Mouse (Mus musculus): ENCODE results near the gene Med7. TPM values are rescaled to one million over a fixed set of nuclear protein-coding genes. Genes with fewer than 3 reads are reported as not detected.
"Not testable (repeated sequence)": the region's sequence is repeated elsewhere in the genome, so short reads cannot be mapped to it uniquely, and the experiment has no call there.

Med7 gene
- polyA plus RNA-seq, 1 experiment from 2014 or later, result 78.5 TPM

DNA sequence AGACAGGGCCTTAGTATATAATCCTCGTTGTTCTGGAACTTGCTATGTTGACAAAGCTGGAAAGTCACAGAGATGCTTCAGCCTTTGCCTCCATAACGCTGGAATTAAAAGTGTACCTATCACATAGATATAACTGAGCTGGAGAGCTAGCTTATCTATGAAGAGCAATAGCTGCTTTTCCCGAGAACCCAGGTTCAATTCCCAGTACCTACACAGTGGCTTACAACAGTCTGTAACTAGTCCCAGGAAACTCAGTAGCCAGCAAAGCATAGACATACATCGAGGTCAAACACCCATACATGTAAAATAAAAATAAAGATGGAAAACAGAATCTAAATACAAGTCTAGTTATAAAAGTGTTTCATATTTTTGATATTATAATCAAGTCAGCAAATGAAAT is 38.3 kb upstream of the Med7 start:
- Histone ChIP-seq H3K4me2 (replicated peaks) (no peak overlapping the region), H3K36me3 (no peaks in the 10 kb centered on the region), H3K27me3 (no peaks in the 10 kb centered on the region), H3K9ac (replicated peaks) (no peak overlapping the region), H3K9me3 (no peaks in the 10 kb centered on the region), H3K27ac (replicated peaks) (no peak overlapping the region), H3K4me1 (no peaks in the 10 kb centered on the region), H3K4me3 (no peak overlapping the region)
- no peak for ATAC-seq (replicated peaks)
- 85% methylated on average over 4 of the region's 4 CpGs for WGBS

GRCm38 (mm10) chr11:46398933-46399383 is 37.8 kb upstream of the Med7 start:
- Histone ChIP-seq H3K4me3 (no peak overlapping the region), H3K27ac (replicated peaks) (no peak overlapping the region), H3K36me3 (no peaks in the 10 kb centered on the region), H3K4me2 (replicated peaks) (no peak overlapping the region), H3K9me3 (no peaks in the 10 kb centered on the region), H3K27me3 (no peaks in the 10 kb centered on the region), H3K9ac (replicated peaks) (no peak overlapping the region), H3K4me1 (no peaks in the 10 kb centered on the region)
- 69% methylated on average over 5 of the region's 5 CpGs for WGBS
- no peak for ATAC-seq (replicated peaks)

GRCm38 (mm10) chr11:46401555-46401954 is 35.2 kb upstream of the Med7 start:
- WGBS, result 85% methylated on average over 12 of the region's 12 CpGs
- Histone ChIP-seq H3K4me3 (no peak overlapping the region), H3K27me3 (no peaks in the 10 kb centered on the region), H3K9me3 (no peaks in the 10 kb centered on the region), H3K4me1 (no peaks in the 10 kb centered on the region), H3K4me2 (replicated peaks) (no peak overlapping the region), H3K27ac (replicated peaks) (no peak overlapping the region), H3K9ac (replicated peaks) (no peak overlapping the region), H3K36me3 (no peaks in the 10 kb centered on the region)
- no peak for ATAC-seq (replicated peaks)

DNA sequence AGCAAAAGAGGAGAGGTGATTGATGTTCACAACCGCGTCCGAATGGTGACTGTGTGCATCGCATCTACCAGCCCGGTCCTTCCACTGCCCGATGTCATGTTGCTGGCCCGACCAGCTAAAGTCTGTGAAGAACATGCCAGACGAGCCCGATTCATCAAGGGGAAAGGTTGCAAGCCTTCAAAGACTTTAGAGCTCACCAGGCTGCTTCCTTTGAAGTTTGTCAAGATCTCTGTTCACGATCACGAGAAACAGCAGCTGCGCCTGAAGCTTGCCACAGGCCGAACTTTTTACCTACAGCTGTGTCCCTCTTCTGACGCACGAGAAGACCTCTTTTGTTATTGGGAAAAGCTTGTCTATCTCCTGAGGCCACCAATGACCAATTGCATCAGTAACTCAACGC is 31.7 kb upstream of the Med7 start:
- H3K9ac ChIP-seq (replicated peaks), result no peak overlapping the region
- ATAC-seq (replicated peaks), result no peak
- H3K4me3 ChIP-seq, result no peak overlapping the region
- no peaks in the 10 kb centered on the region for H3K36me3 ChIP-seq
- no peak overlapping the region for H3K4me2 ChIP-seq (replicated peaks)
- H3K27ac ChIP-seq (replicated peaks), result no peak overlapping the region
- H3K4me1 ChIP-seq, result no peaks in the 10 kb centered on the region
- WGBS, result 92% methylated on average over 16 of the region's 16 CpGs
- no peaks in the 10 kb centered on the region for H3K9me3 ChIP-seq
- H3K27me3 ChIP-seq, result no peaks in the 10 kb centered on the region

DNA sequence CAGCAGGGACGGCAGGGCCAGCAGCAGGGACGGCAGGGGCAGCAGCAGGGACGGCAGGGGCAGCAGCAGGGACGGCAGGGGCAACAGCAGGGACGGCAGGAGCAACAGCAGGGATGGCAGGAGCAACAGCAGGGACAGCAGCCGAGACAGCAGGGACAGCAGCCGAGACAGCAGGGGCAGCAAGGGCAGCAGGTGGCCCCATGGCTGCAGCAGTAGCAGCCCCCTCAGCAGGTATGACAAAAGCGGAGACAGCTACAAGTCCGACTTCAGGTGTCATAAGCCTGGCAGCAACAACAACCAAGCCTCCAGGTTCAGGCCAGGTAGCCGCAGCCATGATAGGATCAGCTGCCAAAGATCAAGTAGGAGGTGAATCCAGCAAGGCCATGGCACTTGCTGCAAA is 30.0 kb upstream of the Med7 start:
- no peak overlapping the region for H3K9ac ChIP-seq (replicated peaks)
- no peaks in the 10 kb centered on the region for H3K36me3 ChIP-seq
- H3K4me2 ChIP-seq (replicated peaks), result no peak overlapping the region
- WGBS, result 34% methylated on average over 10 of the region's 10 CpGs
- H3K4me1 ChIP-seq, result no peaks in the 10 kb centered on the region
- no peak for ATAC-seq (replicated peaks)
- H3K27ac ChIP-seq (replicated peaks), result no peak overlapping the region
- no peaks in the 10 kb centered on the region for H3K27me3 ChIP-seq
- no peak overlapping the region for H3K4me3 ChIP-seq
- no peaks in the 10 kb centered on the region for H3K9me3 ChIP-seq

- no peak overlapping the region for H3K4me2 ChIP-seq (replicated peaks)
- H3K9me3 ChIP-seq, result no peaks in the 10 kb centered on the region
- no peak overlapping the region for H3K9ac ChIP-seq (replicated peaks)
- 76% methylated on average over 2 of the region's 2 CpGs for WGBS
- no peak overlapping the region for H3K27ac ChIP-seq (replicated peaks)
- H3K36me3 ChIP-seq, result no peaks in the 10 kb centered on the region
- no peak overlapping the region for H3K4me3 ChIP-seq
- no peaks in the 10 kb centered on the region for H3K4me1 ChIP-seq
- H3K27me3 ChIP-seq, result no peaks in the 10 kb centered on the region
- ATAC-seq (replicated peaks), result no peak
Observed at GRCm38 (mm10) chr11:46410018-46410563, 26.6 kb upstream of the Med7 start.

DNA sequence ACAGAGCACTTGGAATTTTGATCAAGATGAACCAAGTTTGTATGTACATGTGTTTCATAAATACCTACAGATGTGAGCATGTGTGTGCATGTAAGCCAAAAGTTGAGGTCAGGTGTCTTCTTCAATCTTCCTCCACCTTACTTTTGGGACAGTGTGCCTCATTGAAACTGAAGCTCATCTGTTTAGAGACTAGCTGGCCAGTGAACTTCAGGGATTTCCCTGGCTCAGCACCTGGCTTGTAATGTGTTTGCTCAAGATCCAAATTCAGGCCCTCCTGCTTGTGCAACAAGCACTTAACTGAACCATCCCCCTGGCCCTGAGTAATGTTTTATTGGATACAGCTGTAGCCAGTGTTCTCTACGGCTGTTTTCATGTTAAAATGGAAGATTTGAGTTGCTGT is 18.3 kb upstream of the Med7 start:
- Histone ChIP-seq H3K4me2 (replicated peaks) (no peak overlapping the region), H3K9ac (replicated peaks) (no peak overlapping the region), H3K36me3 (no peaks in the 10 kb centered on the region), H3K9me3 (no peaks in the 10 kb centered on the region), H3K4me3 (no peak overlapping the region), H3K4me1 (no peaks in the 10 kb centered on the region), H3K27me3 (no peaks in the 10 kb centered on the region), H3K27ac (replicated peaks) (no peak overlapping the region)
- ATAC-seq (replicated peaks), result no peak
- WGBS, result 84% methylated on average over 1 of the region's 1 CpGs

GRCm38 (mm10) chr11:46418860-46419259 is 17.9 kb upstream of the Med7 start:
- no peak for ATAC-seq (replicated peaks)
- Histone ChIP-seq H3K9me3 (no peaks in the 10 kb centered on the region), H3K4me1 (no peaks in the 10 kb centered on the region), H3K4me2 (replicated peaks) (no peak overlapping the region), H3K4me3 (no peak overlapping the region), H3K27me3 (no peaks in the 10 kb centered on the region), H3K9ac (replicated peaks) (no peak overlapping the region), H3K36me3 (no peaks in the 10 kb centered on the region), H3K27ac (replicated peaks) (no peak overlapping the region)
- 92% methylated on average over 5 of the region's 5 CpGs for WGBS

GRCm38 (mm10) chr11:46421086-46421888 is 15.4 kb upstream of the Med7 start:
- no peak overlapping the region for H3K27ac ChIP-seq (replicated peaks)
- H3K9ac ChIP-seq (replicated peaks), result no peak overlapping the region
- no peaks in the 10 kb centered on the region for H3K9me3 ChIP-seq
- H3K36me3 ChIP-seq, result no peaks in the 10 kb centered on the region
- no peak overlapping the region for H3K4me2 ChIP-seq (replicated peaks)
- no peaks in the 10 kb centered on the region for H3K4me1 ChIP-seq
- 84% methylated on average over 8 of the region's 8 CpGs for WGBS
- no peak for ATAC-seq (replicated peaks)
- H3K4me3 ChIP-seq, result no peak overlapping the region
- H3K27me3 ChIP-seq, result no peaks in the 10 kb centered on the region

- H3K9me3 ChIP-seq; H3K9ac ChIP-seq (replicated peaks); H3K4me2 ChIP-seq (replicated peaks); H3K27me3 ChIP-seq; H3K36me3 ChIP-seq; ATAC-seq (replicated peaks); H3K27ac ChIP-seq (replicated peaks); H3K4me1 ChIP-seq; H3K4me3 ChIP-seq: not testable (repeated sequence)
- 35% methylated on average over 4 of the region's 4 CpGs for WGBS
Observed at GRCm38 (mm10) chr11:46428131-46428530, 8.6 kb upstream of the Med7 start.

DNA sequence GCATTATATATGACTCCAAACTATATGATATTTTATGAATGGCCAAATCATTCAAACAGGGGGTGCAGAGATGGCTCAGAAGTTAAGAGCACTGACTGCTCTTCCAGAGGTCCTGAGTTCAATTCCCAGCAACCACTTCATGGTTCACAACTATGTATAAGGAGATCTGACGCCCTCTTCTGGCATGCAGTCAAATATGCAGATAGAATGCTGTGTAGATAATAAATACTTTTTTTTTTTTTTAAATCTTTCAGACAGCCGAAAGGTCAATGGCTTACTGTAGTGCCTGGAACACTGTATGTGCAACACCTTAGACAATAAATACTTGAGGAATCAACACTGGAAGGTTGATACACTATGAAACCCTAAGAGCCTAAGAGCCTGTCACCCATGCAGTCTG is 6.6 kb upstream of the Med7 start:
- Histone ChIP-seq H3K4me2 (replicated peaks) (no peak overlapping the region), H3K9me3 (no peaks in the 10 kb centered on the region), H3K4me1 (no peaks in the 10 kb centered on the region), H3K27ac (replicated peaks) (no peak overlapping the region), H3K4me3 (no peak overlapping the region), H3K9ac (replicated peaks) (no peak overlapping the region), H3K27me3 (no peaks in the 10 kb centered on the region), H3K36me3 (no peaks in the 10 kb centered on the region)
- 87% methylated on average over 2 of the region's 2 CpGs for WGBS
- no peak for ATAC-seq (replicated peaks)

DNA sequence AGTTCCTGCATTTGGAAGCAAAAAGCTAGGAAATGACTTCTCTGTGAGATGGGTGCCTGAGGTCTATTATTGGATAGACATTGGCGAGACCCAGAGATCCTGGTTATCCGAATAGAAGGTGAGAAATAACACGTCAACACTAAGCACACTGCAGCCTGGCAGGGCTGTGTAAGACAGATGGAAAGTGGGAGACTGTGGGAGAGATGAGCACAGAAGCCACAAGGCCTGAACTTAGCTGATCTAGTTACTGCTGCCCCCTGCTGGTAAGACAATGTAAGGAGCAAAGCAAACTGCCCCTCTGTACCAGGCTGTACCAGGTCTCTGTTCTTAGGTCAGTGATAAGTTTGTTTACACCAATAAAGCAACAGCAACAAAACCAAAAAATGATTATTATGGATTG is 5.6 kb upstream of the Med7 start:
- Histone ChIP-seq H3K4me1 (peaks cover 2% of the 10 kb centered on the region), H3K27ac (replicated peaks) (0 out of 2 replicates have a peak overlapping the region, but pooled peaks have one; percentile 14), H3K9ac (replicated peaks) (no peak overlapping the region), H3K9me3 (no peaks in the 10 kb centered on the region), H3K27me3 (no peaks in the 10 kb centered on the region), H3K4me3 (no peak overlapping the region), H3K4me2 (replicated peaks) (no peak overlapping the region), H3K36me3 (no peaks in the 10 kb centered on the region)
- peak; percentile 97 for ATAC-seq (replicated peaks)
- WGBS, result 21% methylated on average over 3 of the region's 3 CpGs

- no peak overlapping the region for H3K9ac ChIP-seq (replicated peaks)
- H3K4me2 ChIP-seq (replicated peaks), result no peak overlapping the region
- H3K9me3 ChIP-seq, result no peaks in the 10 kb centered on the region
- H3K4me3 ChIP-seq, result no peak overlapping the region
- H3K27ac ChIP-seq (replicated peaks), result no peak overlapping the region
- peaks cover 6% of the 10 kb centered on the region for H3K36me3 ChIP-seq
- no peak for ATAC-seq (replicated peaks)
- H3K27me3 ChIP-seq, result no peaks in the 10 kb centered on the region
- peaks cover 17% of the 10 kb centered on the region for H3K4me1 ChIP-seq
Observed at GRCm38 (mm10) chr11:46435363-46435762, 1.4 kb upstream of the Med7 start.
